Mouse (Mus musculus): ENCODE data around the gene Tssk4. TPM values are rescaled to one million over a fixed set of nuclear protein-coding genes. Genes with fewer than 3 reads are reported as not detected.

Tssk4 gene
- polyA plus RNA-seq (2014; fragmentation: Nextera tagmentation; extraction: Ambion mirVana): 0.35 and 0.46 TPM in 2 replicates

GRCm38 (mm10) chr14:55649884-55650283 is at the start of gene Tssk4:
Gene Tssk4, plus strand, starts transcription at chr14:55650184.
- 95% methylated on average over 2 of the region's 2 CpGs for WGBS

GRCm38 (mm10) chr14:55603271-55603632 is 46.7 kb upstream of the Tssk4 start, which contains the start of gene Irf9:
Gene Irf9, plus strand, starts transcription at chr14:55603571.
- H3K27ac ChIP-seq (replicated peaks in 1 of 2; ENCODE audit: control insufficient read depth in 1 of 2, insufficient read depth in 1 of 2, low read depth in 2 of 2, low read length in 2 of 2): peak within 1 kb of the TSS; percentile 78 to 80
- 87% methylated on average over 7 of the region's 7 CpGs for WGBS
- no peaks in the 10 kb centered on the region for H3K27me3 ChIP-seq (ENCODE audit: control insufficient read depth, insufficient read depth, low read length)
- H3K4me2 ChIP-seq (ENCODE audit: low read length): peak within 1 kb of the TSS; percentile 78
- peaks cover 84% of the 10 kb centered on the region for H3K36me3 ChIP-seq (ENCODE audit: control insufficient read depth, insufficient read depth, low read length)
- H3K4me1 ChIP-seq (ENCODE audit: control insufficient read depth in 2 of 2, insufficient read depth in 2 of 2, low read length in 2 of 2): peaks cover 7 to 8% of the 10 kb centered on the region in 2 experiments; a peak in 3 of 4 replicates
- no peaks in the 10 kb centered on the region for H3K9me3 ChIP-seq (ENCODE audit: control insufficient read depth, low read length)
- H3K4me3 ChIP-seq (ENCODE audit: control insufficient read depth in 1 of 2, insufficient read depth in 1 of 2, low read depth in 1 of 2, low read length in 2 of 2): peak within 1 kb of the TSS; percentile 48 to 60
- H3K9ac ChIP-seq (ENCODE audit: low read length): peak within 1 kb of the TSS; percentile 75
- no peak for ATAC-seq (ENCODE audit: insufficient number of reproducible peaks, insufficient read depth, low FRiP score, low read depth)

More at GRCm38 (mm10) chr14:55649884-55650283, at the start of gene Tssk4:
- Histone ChIP-seq H3K4me3 (ENCODE audit: control insufficient read depth in 1 of 2, insufficient read depth in 1 of 2, low read depth in 1 of 2, low read length in 2 of 2) (no peak within 1 kb of the TSS), H3K27me3 (ENCODE audit: control insufficient read depth, insufficient read depth, low read length) (no peaks in the 10 kb centered on the region), H3K27ac (replicated peaks in 1 of 2; ENCODE audit: control insufficient read depth in 1 of 2, insufficient read depth in 1 of 2, low read depth in 2 of 2, low read length in 2 of 2) (no peak within 1 kb of the TSS), H3K36me3 (ENCODE audit: control insufficient read depth, insufficient read depth, low read length) (peaks cover 19% of the 10 kb centered on the region), H3K9ac (ENCODE audit: low read length) (no peak within 1 kb of the TSS), H3K9me3 (ENCODE audit: control insufficient read depth, low read length) (no peaks in the 10 kb centered on the region), H3K4me1 (ENCODE audit: control insufficient read depth in 2 of 2, insufficient read depth in 2 of 2, low read length in 2 of 2) (peaks cover 2 to 5% of the 10 kb centered on the region in 2 experiments; a peak in 3 of 4 replicates), H3K4me2 (ENCODE audit: low read length) (no peak within 1 kb of the TSS)
- no peak for ATAC-seq (ENCODE audit: insufficient number of reproducible peaks, insufficient read depth, low FRiP score, low read depth)

- peak; percentile 81 for ATAC-seq (ENCODE audit: insufficient number of reproducible peaks, insufficient read depth, low FRiP score, low read depth)
- WGBS: 14% methylated on average over 19 of the region's 19 CpGs
Measured at GRCm38 (mm10) chr14:55603633-55604576, 46.1 kb upstream of the Tssk4 start.

GRCm38 (mm10) chr14:55604823-55605222 is 45.2 kb upstream of the Tssk4 start:
- H3K9me3 ChIP-seq (ENCODE audit: control insufficient read depth, low read length): no peaks in the 10 kb centered on the region
- peaks cover 7 to 8% of the 10 kb centered on the region in 2 experiments; a peak in 3 of 4 replicates for H3K4me1 ChIP-seq (ENCODE audit: control insufficient read depth in 2 of 2, insufficient read depth in 2 of 2, low read length in 2 of 2)
- H3K9ac ChIP-seq (ENCODE audit: low read length): no peak overlapping the region
- no peaks in the 10 kb centered on the region for H3K27me3 ChIP-seq (ENCODE audit: control insufficient read depth, insufficient read depth, low read length)
- H3K4me2 ChIP-seq (ENCODE audit: low read length): peak overlapping the region; percentile 78
- H3K27ac ChIP-seq (replicated peaks in 1 of 2; ENCODE audit: control insufficient read depth in 1 of 2, insufficient read depth in 1 of 2, low read depth in 2 of 2, low read length in 2 of 2): no peak overlapping the region
- peak overlapping the region in 1 of 2 experiments; percentile 48; a peak in 1 of 4 replicates for H3K4me3 ChIP-seq (ENCODE audit: control insufficient read depth in 1 of 2, insufficient read depth in 1 of 2, low read depth in 1 of 2, low read length in 2 of 2)
- H3K36me3 ChIP-seq (ENCODE audit: control insufficient read depth, insufficient read depth, low read length): peaks cover 84% of the 10 kb centered on the region
- ATAC-seq (ENCODE audit: insufficient number of reproducible peaks, insufficient read depth, low FRiP score, low read depth): no peak
- 91% methylated on average over 11 of the region's 11 CpGs for WGBS

More at GRCm38 (mm10) chr14:55603633-55604576, 46.1 kb upstream of the Tssk4 start:
- peak overlapping the region; percentile 75 for H3K9ac ChIP-seq (ENCODE audit: low read length)
- no peaks in the 10 kb centered on the region for H3K27me3 ChIP-seq (ENCODE audit: control insufficient read depth, insufficient read depth, low read length)
- peak overlapping the region; percentile 78 to 80 for H3K27ac ChIP-seq (replicated peaks in 1 of 2; ENCODE audit: control insufficient read depth in 1 of 2, insufficient read depth in 1 of 2, low read depth in 2 of 2, low read length in 2 of 2)
- peak overlapping the region; percentile 48 to 60 for H3K4me3 ChIP-seq (ENCODE audit: control insufficient read depth in 1 of 2, insufficient read depth in 1 of 2, low read depth in 1 of 2, low read length in 2 of 2)
- no peaks in the 10 kb centered on the region for H3K9me3 ChIP-seq (ENCODE audit: control insufficient read depth, low read length)
- peaks cover 84% of the 10 kb centered on the region for H3K36me3 ChIP-seq (ENCODE audit: control insufficient read depth, insufficient read depth, low read length)
- H3K4me2 ChIP-seq (ENCODE audit: low read length): peak overlapping the region; percentile 78
- H3K4me1 ChIP-seq (ENCODE audit: control insufficient read depth in 2 of 2, insufficient read depth in 2 of 2, low read length in 2 of 2): peaks cover 7 to 8% of the 10 kb centered on the region in 2 experiments; a peak in 3 of 4 replicates

GRCm38 (mm10) chr14:55605743-55606459 is 44.1 kb upstream of the Tssk4 start:
- 80% methylated on average over 16 of the region's 16 CpGs for WGBS
- H3K9ac ChIP-seq (ENCODE audit: low read length): no peak overlapping the region
- H3K4me2 ChIP-seq (ENCODE audit: low read length): no peak overlapping the region
- H3K4me3 ChIP-seq (ENCODE audit: control insufficient read depth in 1 of 2, insufficient read depth in 1 of 2, low read depth in 1 of 2, low read length in 2 of 2): no peak overlapping the region
- H3K4me1 ChIP-seq (ENCODE audit: control insufficient read depth in 2 of 2, insufficient read depth in 2 of 2, low read length in 2 of 2): peaks cover 7 to 8% of the 10 kb centered on the region in 2 experiments; a peak in 3 of 4 replicates
- no peak overlapping the region for H3K27ac ChIP-seq (replicated peaks in 1 of 2; ENCODE audit: control insufficient read depth in 1 of 2, insufficient read depth in 1 of 2, low read depth in 2 of 2, low read length in 2 of 2)
- no peak for ATAC-seq (ENCODE audit: insufficient number of reproducible peaks, insufficient read depth, low FRiP score, low read depth)
- no peaks in the 10 kb centered on the region for H3K9me3 ChIP-seq (ENCODE audit: control insufficient read depth, low read length)
- no peaks in the 10 kb centered on the region for H3K27me3 ChIP-seq (ENCODE audit: control insufficient read depth, insufficient read depth, low read length)
- peaks cover 78% of the 10 kb centered on the region for H3K36me3 ChIP-seq (ENCODE audit: control insufficient read depth, insufficient read depth, low read length)

GRCm38 (mm10) chr14:55608339-55608738 is 41.6 kb upstream of the Tssk4 start:
- Histone ChIP-seq H3K27ac (replicated peaks in 1 of 2; ENCODE audit: control insufficient read depth in 1 of 2, insufficient read depth in 1 of 2, low read depth in 2 of 2, low read length in 2 of 2) (no peak overlapping the region), H3K27me3 (ENCODE audit: control insufficient read depth, insufficient read depth, low read length) (no peaks in the 10 kb centered on the region), H3K9me3 (ENCODE audit: control insufficient read depth, low read length) (no peaks in the 10 kb centered on the region), H3K4me2 (ENCODE audit: low read length) (no peak overlapping the region), H3K36me3 (ENCODE audit: control insufficient read depth, insufficient read depth, low read length) (peaks cover 54% of the 10 kb centered on the region), H3K9ac (ENCODE audit: low read length) (no peak overlapping the region), H3K4me3 (ENCODE audit: control insufficient read depth in 1 of 2, insufficient read depth in 1 of 2, low read depth in 1 of 2, low read length in 2 of 2) (no peak overlapping the region), H3K4me1 (ENCODE audit: control insufficient read depth in 2 of 2, insufficient read depth in 2 of 2, low read length in 2 of 2) (peaks cover 7 to 11% of the 10 kb centered on the region in 2 experiments; a peak in 3 of 4 replicates)
- 95% methylated on average over 6 of the region's 6 CpGs for WGBS
- ATAC-seq (ENCODE audit: insufficient number of reproducible peaks, insufficient read depth, low FRiP score, low read depth): no peak

GRCm38 (mm10) chr14:55613346-55613745 is 36.6 kb upstream of the Tssk4 start:
- Histone ChIP-seq H3K36me3 (ENCODE audit: control insufficient read depth, insufficient read depth, low read length) (peaks cover 19% of the 10 kb centered on the region), H3K4me3 (ENCODE audit: control insufficient read depth in 1 of 2, insufficient read depth in 1 of 2, low read depth in 1 of 2, low read length in 2 of 2) (no peak overlapping the region), H3K27me3 (ENCODE audit: control insufficient read depth, insufficient read depth, low read length) (no peaks in the 10 kb centered on the region), H3K9ac (ENCODE audit: low read length) (no peak overlapping the region), H3K4me2 (ENCODE audit: low read length) (no peak overlapping the region), H3K27ac (replicated peaks in 1 of 2; ENCODE audit: control insufficient read depth in 1 of 2, insufficient read depth in 1 of 2, low read depth in 2 of 2, low read length in 2 of 2) (0 out of 4 replicates have a peak overlapping the region, but pooled peaks of 1 of the 2 experiments have one; percentile 19), H3K9me3 (ENCODE audit: control insufficient read depth, low read length) (no peaks in the 10 kb centered on the region), H3K4me1 (ENCODE audit: control insufficient read depth in 2 of 2, insufficient read depth in 2 of 2, low read length in 2 of 2) (peaks cover 3 to 12% of the 10 kb centered on the region in 2 experiments; a peak in 3 of 4 replicates)
- 18% methylated on average over 6 of the region's 6 CpGs for WGBS
- no peak for ATAC-seq (ENCODE audit: insufficient number of reproducible peaks, insufficient read depth, low FRiP score, low read depth)
